Mouse (Mus musculus): Measurements from ENCODE around the gene Rpgrip1l. TPM values are rescaled to one million over a fixed set of nuclear protein-coding genes. Genes with fewer than 3 reads are reported as not detected.

Gene Rpgrip1l
- polyA plus RNA-seq, 1 experiment from 2014 or later: 16.2 TPM

GRCm38 (mm10) chr8:91349816-91350215 lies 36.8 kb upstream of the Rpgrip1l start:
- ATAC-seq (ENCODE audit: low FRiP score, low read depth): no peak
- no peak overlapping the region for H3K4me3 ChIP-seq
- peaks cover 3% of the 10 kb centered on the region; the same call in 1 of the 2 replicates for H3K4me1 ChIP-seq
- no peaks in the 10 kb centered on the region for H3K9me3 ChIP-seq
- no peak overlapping the region for H3K27ac ChIP-seq
- H3K9ac ChIP-seq: no peak overlapping the region
- no peaks in the 10 kb centered on the region for H3K36me3 ChIP-seq
- 93% methylated on average over 7 of the region's 7 CpGs for WGBS
- H3K27me3 ChIP-seq (replicated peaks): no peaks in the 10 kb centered on the region
- H3K4me2 ChIP-seq (replicated peaks): no peak overlapping the region

- Histone ChIP-seq H3K27ac (no peak overlapping the region), H3K4me2 (replicated peaks) (no peak overlapping the region), H3K9me3 (no peaks in the 10 kb centered on the region), H3K4me3 (no peak overlapping the region), H3K27me3 (replicated peaks) (no peaks in the 10 kb centered on the region), H3K9ac (no peak overlapping the region), H3K36me3 (no peaks in the 10 kb centered on the region), H3K4me1 (no peaks in the 10 kb centered on the region)
- no peak for ATAC-seq (ENCODE audit: low FRiP score, low read depth)
- WGBS: 85% methylated on average over 6 of the region's 6 CpGs
Measured at GRCm38 (mm10) chr8:91347595-91347994, 34.5 kb upstream of the Rpgrip1l start.

GRCm38 (mm10) chr8:91347146-91347545 lies 34.1 kb upstream of the Rpgrip1l start:
- 89% methylated on average over 10 of the region's 10 CpGs for WGBS
- Histone ChIP-seq H3K27me3 (replicated peaks) (no peaks in the 10 kb centered on the region), H3K4me2 (replicated peaks) (no peak overlapping the region), H3K9ac (no peak overlapping the region), H3K4me3 (no peak overlapping the region), H3K9me3 (no peaks in the 10 kb centered on the region), H3K27ac (no peak overlapping the region), H3K36me3 (no peaks in the 10 kb centered on the region), H3K4me1 (no peaks in the 10 kb centered on the region)
- ATAC-seq (ENCODE audit: low FRiP score, low read depth): no peak

GRCm38 (mm10) chr8:91344659-91345058 lies 31.6 kb upstream of the Rpgrip1l start:
- Histone ChIP-seq H3K4me2 (replicated peaks) (no peak overlapping the region), H3K9ac (no peak overlapping the region), H3K27me3 (replicated peaks) (no peaks in the 10 kb centered on the region), H3K27ac (no peak overlapping the region), H3K9me3 (no peaks in the 10 kb centered on the region), H3K4me3 (no peak overlapping the region), H3K4me1 (no peaks in the 10 kb centered on the region), H3K36me3 (no peaks in the 10 kb centered on the region)
- no peak for ATAC-seq (ENCODE audit: low FRiP score, low read depth)
- WGBS: 88% methylated on average over 11 of the region's 11 CpGs

GRCm38 (mm10) chr8:91342798-91343197 lies 29.7 kb upstream of the Rpgrip1l start:
- Histone ChIP-seq H3K4me1 (no peaks in the 10 kb centered on the region), H3K27ac (no peak overlapping the region), H3K4me2 (replicated peaks) (no peak overlapping the region), H3K36me3 (no peaks in the 10 kb centered on the region), H3K4me3 (no peak overlapping the region), H3K9me3 (no peaks in the 10 kb centered on the region), H3K27me3 (replicated peaks) (no peaks in the 10 kb centered on the region), H3K9ac (no peak overlapping the region)
- 91% methylated on average over 5 of the region's 5 CpGs for WGBS
- no peak for ATAC-seq (ENCODE audit: low FRiP score, low read depth)

GRCm38 (mm10) chr8:91342196-91342595 lies 29.1 kb upstream of the Rpgrip1l start:
- no peaks in the 10 kb centered on the region for H3K27me3 ChIP-seq (replicated peaks)
- no peaks in the 10 kb centered on the region for H3K9me3 ChIP-seq
- 54% methylated on average over 5 of the region's 5 CpGs for WGBS
- H3K4me3 ChIP-seq: no peak overlapping the region
- no peaks in the 10 kb centered on the region for H3K36me3 ChIP-seq
- H3K4me2 ChIP-seq (replicated peaks): no peak overlapping the region
- H3K9ac ChIP-seq: no peak overlapping the region
- H3K4me1 ChIP-seq: no peaks in the 10 kb centered on the region
- H3K27ac ChIP-seq: no peak overlapping the region
- no peak for ATAC-seq (ENCODE audit: low FRiP score, low read depth)

- Histone ChIP-seq H3K36me3 (no peaks in the 10 kb centered on the region), H3K9ac (no peak overlapping the region), H3K4me1 (no peaks in the 10 kb centered on the region), H3K27me3 (replicated peaks) (no peaks in the 10 kb centered on the region), H3K4me2 (replicated peaks) (no peak overlapping the region), H3K4me3 (no peak overlapping the region), H3K27ac (no peak overlapping the region), H3K9me3 (0 out of 2 replicates have a peak, but pooled peaks cover 8% of the 10 kb centered on the region)
- WGBS: 76% methylated on average over 1 of the region's 1 CpGs
- no peak for ATAC-seq (ENCODE audit: low FRiP score, low read depth)
Measured at GRCm38 (mm10) chr8:91340746-91341145, 27.7 kb upstream of the Rpgrip1l start.

GRCm38 (mm10) chr8:91339651-91340050 lies 26.6 kb upstream of the Rpgrip1l start:
- Histone ChIP-seq H3K9ac (no peak overlapping the region), H3K9me3 (0 out of 2 replicates have a peak, but pooled peaks cover 9% of the 10 kb centered on the region), H3K4me3 (no peak overlapping the region), H3K4me1 (no peaks in the 10 kb centered on the region), H3K27ac (no peak overlapping the region), H3K27me3 (replicated peaks) (no peaks in the 10 kb centered on the region), H3K36me3 (no peaks in the 10 kb centered on the region), H3K4me2 (replicated peaks) (no peak overlapping the region)
- no peak for ATAC-seq (ENCODE audit: low FRiP score, low read depth)
- 89% methylated on average over 8 of the region's 8 CpGs for WGBS

- Histone ChIP-seq H3K9me3 (0 out of 2 replicates have a peak, but pooled peaks cover 9% of the 10 kb centered on the region), H3K36me3 (no peaks in the 10 kb centered on the region), H3K9ac (no peak overlapping the region), H3K27me3 (replicated peaks) (no peaks in the 10 kb centered on the region), H3K27ac (no peak overlapping the region), H3K4me2 (replicated peaks) (no peak overlapping the region), H3K4me3 (no peak overlapping the region), H3K4me1 (no peaks in the 10 kb centered on the region)
- WGBS: 86% methylated on average over 6 of the region's 6 CpGs
- ATAC-seq (ENCODE audit: low FRiP score, low read depth): no peak
Measured at GRCm38 (mm10) chr8:91338389-91339154, 25.5 kb upstream of the Rpgrip1l start.

- ATAC-seq (ENCODE audit: low FRiP score, low read depth): no peak
Measured at GRCm38 (mm10) chr8:91329461-91329850, 16.4 kb upstream of the Rpgrip1l start.

GRCm38 (mm10) chr8:91329056-91329455 lies 16.0 kb upstream of the Rpgrip1l start:
- Histone ChIP-seq H3K27me3 (replicated peaks) (no peaks in the 10 kb centered on the region), H3K4me1 (peaks cover 34% of the 10 kb centered on the region), H3K27ac (no peak overlapping the region), H3K9me3 (no peaks in the 10 kb centered on the region), H3K4me3 (no peak overlapping the region), H3K9ac (no peak overlapping the region), H3K36me3 (no peaks in the 10 kb centered on the region), H3K4me2 (replicated peaks) (no peak overlapping the region; the same call in 1 of the 2 replicates)
- ATAC-seq (ENCODE audit: low FRiP score, low read depth): no peak
- WGBS: 76% methylated on average over 9 of the region's 9 CpGs

More at GRCm38 (mm10) chr8:91329461-91329850, 16.4 kb upstream of the Rpgrip1l start:
- Histone ChIP-seq H3K27me3 (replicated peaks) (no peaks in the 10 kb centered on the region), H3K4me2 (replicated peaks) (peak overlapping the region; percentile 38; the same call in 1 of the 2 replicates), H3K4me3 (no peak overlapping the region), H3K27ac (0 out of 2 replicates have a peak overlapping the region, but pooled peaks have one; percentile 32), H3K9ac (no peak overlapping the region), H3K4me1 (peaks cover 34% of the 10 kb centered on the region), H3K36me3 (no peaks in the 10 kb centered on the region), H3K9me3 (no peaks in the 10 kb centered on the region)
- 42% methylated on average over 6 of the region's 6 CpGs for WGBS

GRCm38 (mm10) chr8:91327471-91328205 lies 14.6 kb upstream of the Rpgrip1l start:
- no peak overlapping the region for H3K9ac ChIP-seq
- no peaks in the 10 kb centered on the region for H3K9me3 ChIP-seq
- no peak overlapping the region for H3K4me2 ChIP-seq (replicated peaks)
- H3K36me3 ChIP-seq: no peaks in the 10 kb centered on the region
- ATAC-seq (ENCODE audit: low FRiP score, low read depth): no peak
- 88% methylated on average over 11 of the region's 11 CpGs for WGBS
- no peak overlapping the region for H3K4me3 ChIP-seq
- no peaks in the 10 kb centered on the region for H3K27me3 ChIP-seq (replicated peaks)
- peaks cover 34% of the 10 kb centered on the region for H3K4me1 ChIP-seq
- no peak overlapping the region for H3K27ac ChIP-seq
